Mouse (Mus musculus): ENCODE measurements around the gene Plekhm3. TPM values are rescaled to one million over a fixed set of nuclear protein-coding genes. Genes with fewer than 3 reads are reported as not detected.

The Plekhm3 gene
- polyA plus RNA-seq, 1 experiment from 2014 or later = 3.9 TPM

DNA sequence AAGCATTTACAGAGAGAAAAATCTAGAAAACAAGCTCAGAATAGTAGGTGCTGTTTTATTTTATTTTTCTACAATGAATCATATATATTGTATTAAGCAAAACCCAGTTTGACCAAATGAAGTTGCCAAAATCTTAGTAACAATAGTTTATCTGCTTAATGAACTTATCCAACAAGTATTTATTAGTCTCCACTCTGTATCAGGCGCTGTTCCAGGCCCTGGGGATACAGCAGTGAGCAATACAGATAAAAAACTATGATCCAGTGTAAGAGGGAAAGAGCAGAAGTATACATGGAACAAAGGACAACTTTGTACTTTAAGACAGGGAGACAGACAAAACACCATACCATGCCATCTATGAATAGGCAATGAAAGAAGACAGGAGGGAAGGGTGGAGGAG lies 81.5 kb downstream of the Plekhm3 start:
- Histone ChIP-seq H3K27ac (ENCODE audit: low read length) (no peak overlapping the region), H3K4me2 (ENCODE audit: low read depth, low read length) (no peak overlapping the region), H3K9ac (ENCODE audit: low read depth, low read length) (no peak overlapping the region), H3K4me1 (ENCODE audit: control insufficient read depth, insufficient read depth, low read length) (peaks cover 10% of the 10 kb centered on the region), H3K27me3 (replicated peaks; ENCODE audit: control insufficient read depth, insufficient read depth, low read length) (no peaks in the 10 kb centered on the region), H3K36me3 (ENCODE audit: control insufficient read depth, insufficient read depth, low read length) (no peaks in the 10 kb centered on the region), H3K4me3 (ENCODE audit: low read length) (no peak overlapping the region), H3K9me3 (ENCODE audit: control insufficient read depth, low read length) (no peaks in the 10 kb centered on the region)
- 86% methylated on average over 1 of the region's 1 CpGs for WGBS
- ATAC-seq = no peak

DNA sequence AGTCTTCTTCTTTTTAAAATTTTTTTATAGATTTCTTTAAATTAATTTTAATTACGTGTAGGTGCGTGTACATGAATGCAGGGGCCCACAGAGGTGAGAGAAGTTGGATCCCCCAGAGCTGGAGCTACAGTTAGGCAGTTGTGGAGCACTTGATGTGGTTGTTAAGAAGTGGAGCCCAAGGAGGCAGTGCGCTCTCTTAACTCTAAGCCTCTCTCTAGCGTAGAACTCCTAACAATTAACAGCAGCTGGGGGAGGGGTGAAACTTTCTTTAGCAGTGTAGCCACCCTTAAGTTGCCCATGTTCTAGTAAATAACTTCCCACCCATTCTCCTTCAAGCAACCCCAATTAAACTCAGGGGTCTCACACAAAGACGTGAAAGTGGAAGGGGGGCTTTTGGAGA lies 84.7 kb downstream of the Plekhm3 start:
- Histone ChIP-seq H3K4me3 (ENCODE audit: low read length) (no peak overlapping the region), H3K9me3 (ENCODE audit: control insufficient read depth, low read length) (no peaks in the 10 kb centered on the region), H3K4me2 (ENCODE audit: low read depth, low read length) (no peak overlapping the region), H3K4me1 (ENCODE audit: control insufficient read depth, insufficient read depth, low read length) (peaks cover 5% of the 10 kb centered on the region), H3K36me3 (ENCODE audit: control insufficient read depth, insufficient read depth, low read length) (no peaks in the 10 kb centered on the region), H3K27me3 (replicated peaks; ENCODE audit: control insufficient read depth, insufficient read depth, low read length) (no peaks in the 10 kb centered on the region), H3K9ac (ENCODE audit: low read depth, low read length) (no peak overlapping the region), H3K27ac (ENCODE audit: low read length) (no peak overlapping the region)
- ATAC-seq = no peak
- 93% methylated on average over 5 of the region's 5 CpGs for WGBS

DNA sequence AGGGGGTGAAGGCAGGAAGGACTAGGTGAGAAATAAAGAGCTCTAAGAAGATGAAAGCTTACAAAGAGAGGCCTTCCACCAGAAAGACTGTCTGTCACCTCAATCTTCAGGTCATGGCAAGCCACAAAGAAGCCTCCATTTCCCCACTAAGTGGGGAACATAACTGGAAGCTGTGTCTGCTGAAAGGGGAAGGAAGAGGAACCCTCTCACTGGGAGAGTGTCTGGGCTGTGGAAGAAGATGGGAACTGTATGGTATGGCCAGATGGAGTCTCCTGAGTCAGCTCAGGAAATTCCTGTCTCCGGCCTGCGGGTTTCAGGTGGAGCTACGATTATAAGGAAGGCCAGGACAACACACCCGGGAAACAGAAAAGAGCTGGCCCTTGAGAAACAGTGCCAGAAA lies 88.9 kb downstream of the Plekhm3 start:
- Histone ChIP-seq H3K9me3 (ENCODE audit: control insufficient read depth, low read length) (no peaks in the 10 kb centered on the region), H3K9ac (ENCODE audit: low read depth, low read length) (no peak overlapping the region), H3K36me3 (ENCODE audit: control insufficient read depth, insufficient read depth, low read length) (no peaks in the 10 kb centered on the region), H3K27ac (ENCODE audit: low read length) (no peak overlapping the region), H3K27me3 (replicated peaks; ENCODE audit: control insufficient read depth, insufficient read depth, low read length) (no peaks in the 10 kb centered on the region), H3K4me1 (ENCODE audit: control insufficient read depth, insufficient read depth, low read length) (peaks cover 5% of the 10 kb centered on the region), H3K4me2 (ENCODE audit: low read depth, low read length) (no peak overlapping the region), H3K4me3 (ENCODE audit: low read length) (no peak overlapping the region)
- no peak for ATAC-seq
- WGBS = 28% methylated on average over 4 of the region's 4 CpGs

DNA sequence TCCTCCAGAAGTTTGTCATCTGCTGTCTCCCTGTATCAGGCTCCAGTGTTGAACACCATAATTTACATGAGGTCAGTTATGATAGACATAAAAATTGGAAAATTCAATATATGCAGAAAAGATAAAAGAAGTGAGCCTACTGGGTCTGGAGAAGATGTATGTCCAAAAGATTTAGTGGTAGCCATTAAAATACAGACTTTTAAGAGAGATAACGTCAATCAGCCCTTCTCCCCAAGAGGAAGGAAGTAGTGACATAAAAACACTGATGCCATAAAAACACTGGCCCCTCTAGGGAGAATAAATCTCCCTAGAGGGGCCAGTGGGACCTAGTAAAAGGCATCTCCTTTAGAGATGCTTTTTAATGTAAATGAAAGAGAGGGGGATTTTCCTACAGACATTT lies 90.5 kb downstream of the Plekhm3 start:
- Histone ChIP-seq H3K9ac (ENCODE audit: low read depth, low read length) (no peak overlapping the region), H3K9me3 (ENCODE audit: control insufficient read depth, low read length) (no peaks in the 10 kb centered on the region), H3K36me3 (ENCODE audit: control insufficient read depth, insufficient read depth, low read length) (no peaks in the 10 kb centered on the region), H3K4me3 (ENCODE audit: low read length) (no peak overlapping the region), H3K4me1 (ENCODE audit: control insufficient read depth, insufficient read depth, low read length) (peaks cover 5% of the 10 kb centered on the region), H3K27me3 (replicated peaks; ENCODE audit: control insufficient read depth, insufficient read depth, low read length) (no peaks in the 10 kb centered on the region), H3K27ac (ENCODE audit: low read length) (no peak overlapping the region), H3K4me2 (ENCODE audit: low read depth, low read length) (no peak overlapping the region)
- 46% methylated on average over 1 of the region's 1 CpGs for WGBS
- ATAC-seq = no peak

DNA sequence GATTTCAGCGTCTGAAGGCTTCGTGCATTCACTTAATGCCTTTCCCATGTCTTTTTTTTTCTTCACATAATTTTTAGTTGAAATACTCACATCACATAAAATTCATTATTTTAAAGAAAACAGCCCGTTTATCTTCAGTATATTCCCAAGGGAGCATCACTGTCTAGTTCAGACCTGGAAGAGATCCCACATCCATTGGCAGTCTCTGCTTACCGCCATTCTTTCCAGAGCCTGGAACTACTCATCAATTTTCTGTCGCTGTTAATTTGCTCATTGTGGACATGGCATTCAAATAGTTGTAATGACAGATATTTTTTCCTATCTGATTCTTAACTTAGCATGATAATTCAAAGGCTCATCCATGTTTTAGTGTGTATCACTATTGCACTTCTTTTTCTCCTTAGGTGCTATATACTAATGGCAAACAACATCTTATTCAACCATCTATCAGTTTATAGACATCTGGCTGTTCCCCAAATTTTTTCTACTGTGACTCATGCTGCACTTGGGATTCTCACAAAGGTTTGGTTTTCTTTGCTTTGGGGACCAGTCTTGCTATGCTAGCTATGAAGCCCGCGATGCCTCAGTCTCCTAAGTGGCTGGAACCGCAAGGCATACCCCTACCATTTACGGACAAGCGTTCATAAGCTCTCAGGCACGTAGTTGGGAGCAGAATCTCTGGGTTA lies 96.2 kb downstream of the Plekhm3 start:
- no peaks in the 10 kb centered on the region for H3K9me3 ChIP-seq (ENCODE audit: control insufficient read depth, low read length)
- H3K36me3 ChIP-seq (ENCODE audit: control insufficient read depth, insufficient read depth, low read length) = no peaks in the 10 kb centered on the region
- H3K4me1 ChIP-seq (ENCODE audit: control insufficient read depth, insufficient read depth, low read length) = peaks cover 10% of the 10 kb centered on the region
- WGBS = 76% methylated on average over 11 of the region's 11 CpGs
- H3K4me2 ChIP-seq (ENCODE audit: low read depth, low read length) = no peak overlapping the region
- H3K4me3 ChIP-seq (ENCODE audit: low read length) = no peak overlapping the region
- H3K27ac ChIP-seq (ENCODE audit: low read length) = no peak overlapping the region
- ATAC-seq = no peak
- H3K9ac ChIP-seq (ENCODE audit: low read depth, low read length) = no peak overlapping the region
- no peaks in the 10 kb centered on the region for H3K27me3 ChIP-seq (replicated peaks; ENCODE audit: control insufficient read depth, insufficient read depth, low read length)

DNA sequence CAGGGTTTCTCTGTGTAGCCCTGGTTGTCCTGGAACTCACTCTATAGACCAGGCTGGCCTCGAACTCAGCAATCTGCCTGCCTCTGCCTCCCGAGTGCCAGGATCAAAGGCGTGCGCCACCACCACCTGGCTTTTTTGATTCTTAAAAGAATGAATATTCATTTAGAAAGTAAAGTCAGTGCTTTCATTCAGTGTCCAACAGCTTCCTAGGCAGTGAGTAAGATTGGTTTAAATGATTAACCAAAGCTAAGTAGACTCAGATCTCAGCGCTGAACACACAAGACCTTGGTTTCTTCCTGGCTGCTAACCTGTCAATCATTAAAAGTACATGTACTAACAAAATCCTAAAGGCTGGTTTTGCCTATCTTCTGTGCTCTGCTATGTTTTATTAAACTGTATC lies 96.8 kb downstream of the Plekhm3 start:
- H3K36me3 ChIP-seq (ENCODE audit: control insufficient read depth, insufficient read depth, low read length) = no peaks in the 10 kb centered on the region
- H3K9me3 ChIP-seq (ENCODE audit: control insufficient read depth, low read length) = no peaks in the 10 kb centered on the region
- H3K27me3 ChIP-seq (replicated peaks; ENCODE audit: control insufficient read depth, insufficient read depth, low read length) = no peaks in the 10 kb centered on the region
- H3K9ac ChIP-seq (ENCODE audit: low read depth, low read length) = no peak overlapping the region
- H3K4me1 ChIP-seq (ENCODE audit: control insufficient read depth, insufficient read depth, low read length) = peaks cover 10% of the 10 kb centered on the region
- no peak overlapping the region for H3K4me3 ChIP-seq (ENCODE audit: low read length)
- no peak overlapping the region for H3K4me2 ChIP-seq (ENCODE audit: low read depth, low read length)
- peak; percentile 89 for ATAC-seq
- whole genome bisulfite sequencing = 62% methylated on average over 5 of the region's 5 CpGs
- H3K27ac ChIP-seq (ENCODE audit: low read length) = no peak overlapping the region

DNA sequence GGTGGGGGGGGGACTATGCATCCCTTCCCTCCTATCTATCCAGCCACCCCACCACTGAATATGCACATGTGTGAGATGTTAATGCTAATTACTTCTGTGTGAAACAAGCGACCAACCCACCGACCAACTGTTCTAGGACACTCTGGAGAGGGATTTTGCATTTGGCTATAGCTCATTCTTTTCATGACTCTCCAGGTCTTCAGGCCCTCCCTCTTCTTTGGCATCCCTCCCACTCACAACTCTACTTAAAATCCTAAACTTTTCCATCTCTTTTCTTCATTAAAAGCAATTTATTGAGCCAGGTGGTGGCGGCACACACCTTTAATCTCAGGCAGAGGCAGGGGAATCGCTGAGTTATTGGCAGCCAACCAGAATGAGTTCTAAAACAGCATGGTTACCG lies 101.8 kb downstream of the Plekhm3 start:
- Histone ChIP-seq H3K4me3 (ENCODE audit: low read length) (no peak overlapping the region), H3K27me3 (replicated peaks; ENCODE audit: control insufficient read depth, insufficient read depth, low read length) (no peaks in the 10 kb centered on the region), H3K9ac (ENCODE audit: low read depth, low read length) (no peak overlapping the region), H3K9me3 (ENCODE audit: control insufficient read depth, low read length) (no peaks in the 10 kb centered on the region), H3K27ac (ENCODE audit: low read length) (no peak overlapping the region), H3K4me1 (ENCODE audit: control insufficient read depth, insufficient read depth, low read length) (peaks cover 19% of the 10 kb centered on the region), H3K36me3 (ENCODE audit: control insufficient read depth, insufficient read depth, low read length) (no peaks in the 10 kb centered on the region), H3K4me2 (ENCODE audit: low read depth, low read length) (no peak overlapping the region)
- 66% methylated on average over 5 of the region's 5 CpGs for whole genome bisulfite sequencing
- ATAC-seq = no peak

DNA sequence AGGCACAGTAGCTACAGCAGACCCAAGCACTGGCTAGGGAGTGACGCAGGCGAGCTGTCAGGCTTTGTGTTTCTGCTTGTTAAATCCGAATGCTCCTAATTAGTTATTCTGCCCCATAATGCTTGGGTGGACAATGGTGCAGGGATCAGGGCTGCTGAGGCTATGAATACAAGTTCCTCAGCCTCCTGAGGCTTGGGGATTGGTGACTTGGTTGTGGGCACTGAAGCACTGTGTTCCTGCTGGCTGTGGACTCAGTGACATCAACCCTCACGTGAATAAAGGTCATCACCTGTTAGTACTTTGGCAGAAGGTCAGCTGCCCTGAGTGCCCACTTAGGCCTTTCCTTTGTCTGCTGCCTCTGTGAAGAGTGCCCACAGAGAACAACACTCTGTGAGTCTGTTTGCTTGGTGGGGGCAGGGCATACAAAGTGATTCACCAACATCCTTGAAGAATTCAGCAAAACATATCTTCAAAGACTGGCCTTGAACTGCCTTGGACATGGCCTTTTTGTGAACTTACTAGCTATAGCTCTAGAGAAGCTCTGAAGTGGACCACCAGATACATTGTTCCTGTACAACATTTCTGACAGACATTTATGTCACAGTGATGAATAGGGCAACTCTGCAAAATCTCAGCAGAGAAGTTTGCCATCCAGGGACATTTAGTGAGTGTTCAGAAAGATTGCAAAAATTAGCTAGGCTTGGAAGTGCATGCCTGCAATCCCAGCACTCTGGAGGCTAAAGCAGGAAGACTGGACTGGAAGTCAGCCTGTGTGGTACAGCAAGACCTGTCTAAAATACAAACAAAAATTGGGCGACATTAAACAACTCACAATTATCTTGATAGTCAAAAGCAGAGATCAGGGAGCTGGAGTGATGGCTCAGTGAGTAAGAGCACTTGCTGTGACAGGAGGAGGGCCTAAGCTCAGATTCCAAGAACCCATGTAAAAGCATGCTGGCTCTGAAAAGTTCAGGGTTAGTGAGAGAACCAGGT lies 102.6 kb downstream of the Plekhm3 start:
- H3K36me3 ChIP-seq (ENCODE audit: control insufficient read depth, insufficient read depth, low read length) = no peaks in the 10 kb centered on the region
- 64% methylated on average over 5 of the region's 5 CpGs for WGBS
- H3K4me2 ChIP-seq (ENCODE audit: low read depth, low read length) = no peak overlapping the region
- H3K4me1 ChIP-seq (ENCODE audit: control insufficient read depth, insufficient read depth, low read length) = peaks cover 17% of the 10 kb centered on the region
- ATAC-seq = no peak
- no peaks in the 10 kb centered on the region for H3K9me3 ChIP-seq (ENCODE audit: control insufficient read depth, low read length)
- H3K27me3 ChIP-seq (replicated peaks; ENCODE audit: control insufficient read depth, insufficient read depth, low read length) = no peaks in the 10 kb centered on the region
- no peak overlapping the region for H3K9ac ChIP-seq (ENCODE audit: low read depth, low read length)
- no peak overlapping the region for H3K27ac ChIP-seq (ENCODE audit: low read length)
- H3K4me3 ChIP-seq (ENCODE audit: low read length) = no peak overlapping the region

DNA sequence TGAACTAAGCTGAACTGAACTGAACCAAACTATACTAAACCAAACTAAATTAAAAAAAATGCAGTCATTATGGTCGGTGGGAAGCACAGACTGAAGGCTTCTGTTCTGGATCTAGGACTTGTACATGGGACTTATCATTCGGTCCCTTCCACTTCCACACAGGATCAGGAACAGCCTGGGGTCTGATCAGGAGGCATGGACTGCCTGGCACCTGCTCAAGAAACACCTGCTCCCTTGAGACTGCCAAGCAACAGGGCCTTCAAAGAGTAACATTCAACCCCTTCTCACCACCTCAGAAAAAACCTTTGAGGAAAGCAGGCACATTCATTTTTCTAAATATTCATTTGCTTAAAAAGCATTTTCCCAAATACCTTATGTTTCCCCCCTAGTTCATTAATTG lies 103.4 kb downstream of the Plekhm3 start:
- Histone ChIP-seq H3K4me3 (ENCODE audit: low read length) (no peak overlapping the region), H3K4me1 (ENCODE audit: control insufficient read depth, insufficient read depth, low read length) (peaks cover 16% of the 10 kb centered on the region; the same call in 1 of the 2 replicates), H3K4me2 (ENCODE audit: low read depth, low read length) (no peak overlapping the region), H3K9ac (ENCODE audit: low read depth, low read length) (no peak overlapping the region), H3K36me3 (ENCODE audit: control insufficient read depth, insufficient read depth, low read length) (no peaks in the 10 kb centered on the region), H3K27me3 (replicated peaks; ENCODE audit: control insufficient read depth, insufficient read depth, low read length) (no peaks in the 10 kb centered on the region), H3K27ac (ENCODE audit: low read length) (no peak overlapping the region), H3K9me3 (ENCODE audit: control insufficient read depth, low read length) (no peaks in the 10 kb centered on the region)
- ATAC-seq = no peak
- WGBS = 77% methylated on average over 2 of the region's 2 CpGs
